Mouse (Mus musculus) brain, embryonic 14.5 days (tissue): ENCODE results near the gene Tmed9.

Experiments used
- CTCF ChIP-seq: fragments of 200-500 bp; IDR thresholded peaks from 2 replicates; pipeline ENCODE4 v1.5.1; 2012; ENCODE audit warnings: inconsistent platforms, mild to moderate bottlenecking, moderate library complexity, borderline replicate concordance; ENCODE audit not compliant: insufficient read depth, insufficient read length; ENCODE audit errors: extremely low read depth
- POLR2A ChIP-seq: fragments of 200-500 bp; IDR thresholded peaks from 2 replicates; pipeline ENCODE4 v1.6.1; 2012; ENCODE audit warnings: mild to moderate bottlenecking, inconsistent platforms, borderline replicate concordance; ENCODE audit not compliant: poor library complexity, insufficient read depth, insufficient read length, severe bottlenecking; ENCODE audit errors: extremely low read depth

DNA sequence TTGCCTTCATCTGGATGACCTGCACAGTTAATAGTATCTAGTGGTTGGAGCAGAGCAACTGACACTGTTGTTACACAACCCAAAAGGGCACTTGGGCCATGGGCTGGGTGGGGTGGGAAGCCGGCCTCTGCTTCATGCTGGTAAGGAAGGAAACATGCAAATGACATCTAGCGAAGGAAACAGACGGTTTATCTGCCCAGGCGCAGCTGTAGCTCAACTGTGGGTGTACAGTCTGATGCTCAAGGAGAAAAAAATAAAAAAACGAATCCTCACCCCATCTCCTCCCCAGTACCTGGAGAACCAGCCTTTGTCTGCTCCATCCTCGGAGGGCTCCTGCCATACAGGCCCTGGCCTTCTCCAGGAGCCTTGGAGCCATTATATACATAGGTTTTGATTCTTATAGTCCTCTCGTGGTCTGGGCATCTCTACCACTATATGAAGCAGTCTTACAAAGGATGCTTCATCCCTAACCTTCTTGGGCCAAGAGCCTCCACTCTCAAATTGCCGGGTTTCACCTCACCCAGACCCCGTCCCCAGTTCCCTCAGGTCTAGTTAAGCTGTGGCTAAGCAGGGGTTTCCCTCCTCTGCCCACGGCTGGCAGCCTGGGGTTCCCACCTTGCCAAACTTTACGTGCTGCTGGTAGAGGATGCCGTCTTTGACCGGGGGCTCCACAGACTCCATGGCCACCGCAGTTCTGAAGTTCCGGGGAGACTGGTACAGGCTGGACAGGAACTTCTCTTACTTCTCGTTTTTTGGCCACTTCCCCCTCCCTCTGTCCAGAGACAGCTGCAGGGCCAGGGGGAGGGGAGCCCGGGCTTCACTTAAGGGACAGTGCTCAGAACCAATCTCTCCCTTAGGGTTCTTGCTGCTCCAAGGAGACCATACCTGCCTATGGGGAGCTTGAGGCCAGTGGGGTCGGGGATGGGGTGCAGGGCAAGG is 45.4 kb upstream of the Tmed9 start:
- TF ChIP-seq CTCF (no peak), POLR2A (no peak)
